Mouse (Mus musculus) limb, embryonic 15.5 days (tissue): ENCODE measurements around the gene Acp4. TPM values are rescaled to one million over a fixed set of nuclear protein-coding genes. Genes with fewer than 3 reads are reported as not detected.
"Not testable (repeated sequence)": the region's sequence is repeated elsewhere in the genome, so short reads cannot be mapped to it uniquely, and the experiment has no call there.

Source experiments
- ATAC-seq: fragments of 200-750 bp; cut with Nextera tagmentation; 2 replicates; pipeline ENCODE4 v1.8.0; 2017; ENCODE audit warnings: low read depth, moderate TSS enrichment; ENCODE audit not compliant: insufficient number of reproducible peaks, low FRiP score, low TSS enrichment
- H3K27ac ChIP-seq: fragments of 300-500 bp; sonication (generic); 2 replicates; pipeline ENCODE4 v1.5.1; 2015; ENCODE audit warnings: moderate library complexity, mild to moderate bottlenecking, inconsistent platforms
- H3K27me3 ChIP-seq: fragments of 300-500 bp; sonication (generic); 2 replicates; pipeline ENCODE4 v1.6.1; 2015; ENCODE audit warnings: inconsistent platforms
- H3K36me3 ChIP-seq: fragments of 300-500 bp; sonication (generic); 2 replicates; pipeline ENCODE4 v1.6.1; 2015; ENCODE audit warnings: inconsistent platforms
- H3K4me1 ChIP-seq: fragments of 300-500 bp; sonication (generic); 2 replicates; pipeline ENCODE4 v1.6.1; 2015; ENCODE audit warnings: inconsistent platforms
- H3K4me2 ChIP-seq: fragments of 300-500 bp; sonication (generic); 2 replicates; pipeline ENCODE4 v1.6.1; 2015; ENCODE audit warnings: mild to moderate bottlenecking, inconsistent platforms
- H3K4me3 ChIP-seq: fragments of 300-500 bp; sonication (generic); 2 replicates; pipeline ENCODE4 v1.5.1; 2015; ENCODE audit warnings: mild to moderate bottlenecking, inconsistent platforms
- H3K9ac ChIP-seq: fragments of 300-500 bp; sonication (generic); 2 replicates; pipeline ENCODE4 v1.6.1; 2015; ENCODE audit warnings: inconsistent platforms
- H3K9me3 ChIP-seq: fragments of 300-500 bp; sonication (generic); 2 replicates; pipeline ENCODE4 v1.6.1; 2016; ENCODE audit warnings: inconsistent platforms
- WGBS: fragments of 180-500 bp; shearing (Covaris S2); methylation state at CpG from one replicate; pipeline ENCODE4 v1.1.7; 2015; 5-methylcytosine and 5-hydroxymethylcytosine counted together
- polyA plus RNA-seq: library from polyadenylated mRNA; unstranded; fragments of >200 nt; fragmentation: Nextera tagmentation; extraction: Ambion mirVana; gene quantifications from 2 replicates; pipeline ENCODE4 v1.2.1, GENCODE M21; 2015

Gene Acp4
- polyA plus RNA-seq, 1 experiment from 2014 or later = 0.33 TPM

GRCm38 (mm10) chr7:44260410-44260809, 3.2 kb upstream of the Acp4 start:
- 68% methylated on average over 6 of the region's 6 CpGs for WGBS

GRCm38 (mm10) chr7:44254930-44255329, 2.2 kb downstream of the Acp4 start:
- no peaks in the 10 kb centered on the region for H3K9me3 ChIP-seq
- peak overlapping the region; percentile 27; the same call in 1 of the 2 replicates for H3K27ac ChIP-seq
- no peak overlapping the region for H3K9ac ChIP-seq
- no peak overlapping the region for H3K4me3 ChIP-seq
- no peaks in the 10 kb centered on the region for H3K27me3 ChIP-seq
- no peak for ATAC-seq
- 75% methylated on average over 6 of the region's 6 CpGs for WGBS
- no peak overlapping the region for H3K4me2 ChIP-seq
- H3K4me1 ChIP-seq = peaks cover 3% of the 10 kb centered on the region; the same call in 1 of the 2 replicates
- H3K36me3 ChIP-seq = peaks cover 37% of the 10 kb centered on the region

More at GRCm38 (mm10) chr7:44260410-44260809, 3.2 kb upstream of the Acp4 start:
- H3K9ac ChIP-seq = no peak overlapping the region
- H3K9me3 ChIP-seq = no peaks in the 10 kb centered on the region
- H3K36me3 ChIP-seq = no peaks in the 10 kb centered on the region
- peaks cover 36% of the 10 kb centered on the region for H3K27me3 ChIP-seq
- H3K4me1 ChIP-seq = peaks cover 7% of the 10 kb centered on the region; the same call in 1 of the 2 replicates
- no peak overlapping the region for H3K4me3 ChIP-seq
- H3K4me2 ChIP-seq = no peak overlapping the region
- H3K27ac ChIP-seq = no peak overlapping the region
- ATAC-seq = no peak

GRCm38 (mm10) chr7:44253023-44253616, 4.1 kb downstream of the Acp4 start:
- Histone ChIP-seq H3K27ac (peak overlapping the region; percentile 33), H3K4me3 (no peak overlapping the region), H3K4me1 (peaks cover 6% of the 10 kb centered on the region), H3K27me3 (no peaks in the 10 kb centered on the region), H3K36me3 (peaks cover 54% of the 10 kb centered on the region), H3K9ac (no peak overlapping the region), H3K4me2 (no peak overlapping the region), H3K9me3 (no peaks in the 10 kb centered on the region)
- ATAC-seq = no peak
- 64% methylated on average over 15 of the region's 15 CpGs for WGBS

GRCm38 (mm10) chr7:44250732-44251275, 6.4 kb downstream of the Acp4 start:
- not testable (repeated sequence) for H3K27me3 ChIP-seq, H3K9me3 ChIP-seq, H3K4me2 ChIP-seq, H3K4me3 ChIP-seq, ATAC-seq, H3K27ac ChIP-seq, H3K9ac ChIP-seq
- Histone ChIP-seq H3K36me3 (peaks cover 56% of the 10 kb centered on the region), H3K4me1 (peaks cover 11% of the 10 kb centered on the region)
- 90% methylated on average over 17 of the region's 17 CpGs for WGBS

- H3K4me2 ChIP-seq = no peak overlapping the region
- no peak overlapping the region for H3K9ac ChIP-seq
- no peaks in the 10 kb centered on the region for H3K27me3 ChIP-seq
- no peak overlapping the region for H3K27ac ChIP-seq
- no peaks in the 10 kb centered on the region for H3K9me3 ChIP-seq
- WGBS = 90% methylated on average over 4 of the region's 4 CpGs
- no peak overlapping the region for H3K4me3 ChIP-seq
- no peak for ATAC-seq
- peaks cover 56% of the 10 kb centered on the region for H3K36me3 ChIP-seq
- H3K4me1 ChIP-seq = peaks cover 16% of the 10 kb centered on the region
Observed at GRCm38 (mm10) chr7:44249248-44249647, 7.9 kb downstream of the Acp4 start.

- Histone ChIP-seq H3K9me3 (no peaks in the 10 kb centered on the region), H3K4me2 (peak overlapping the region; percentile 67), H3K36me3 (peaks cover 45% of the 10 kb centered on the region), H3K27ac (no peak overlapping the region), H3K27me3 (no peaks in the 10 kb centered on the region), H3K4me3 (peak overlapping the region; percentile 74), H3K9ac (0 out of 2 replicates have a peak overlapping the region, but pooled peaks have one; percentile 92), H3K4me1 (peaks cover 16% of the 10 kb centered on the region)
- ATAC-seq = no peak
- WGBS = 84% methylated on average over 2 of the region's 2 CpGs
Observed at GRCm38 (mm10) chr7:44247971-44248370, 9.2 kb downstream of the Acp4 start.

- ATAC-seq = 0 out of 2 replicates have a peak, but pooled peaks have one; percentile 0
- H3K4me1 ChIP-seq = peaks cover 16% of the 10 kb centered on the region
- 0% methylated on average over 23 of the region's 23 CpGs for WGBS
- no peaks in the 10 kb centered on the region for H3K9me3 ChIP-seq
- H3K27me3 ChIP-seq = no peaks in the 10 kb centered on the region
- peak overlapping the region; percentile 99 for H3K27ac ChIP-seq
- peak overlapping the region; percentile 92 for H3K9ac ChIP-seq
- peak overlapping the region; percentile 74 for H3K4me3 ChIP-seq
- H3K4me2 ChIP-seq = peak overlapping the region; percentile 67
- peaks cover 35% of the 10 kb centered on the region for H3K36me3 ChIP-seq
Observed at GRCm38 (mm10) chr7:44246984-44247470, 10.2 kb downstream of the Acp4 start.

- no peaks in the 10 kb centered on the region for H3K27me3 ChIP-seq
- peaks cover 31% of the 10 kb centered on the region for H3K36me3 ChIP-seq
- peak within 1 kb of the TSS; percentile 74 for H3K4me3 ChIP-seq
- H3K4me1 ChIP-seq = peaks cover 16% of the 10 kb centered on the region
- H3K4me2 ChIP-seq = peak within 1 kb of the TSS; percentile 67
- H3K27ac ChIP-seq = peak within 1 kb of the TSS; percentile 99
- H3K9ac ChIP-seq = peak within 1 kb of the TSS; percentile 92
- peak; percentile 89 for ATAC-seq
- WGBS = under 1% methylated on average over 62 of the region's 62 CpGs
- H3K9me3 ChIP-seq = no peaks in the 10 kb centered on the region
Observed at GRCm38 (mm10) chr7:44246055-44246983, 10.9 kb downstream of the Acp4 start, which contains the start of the genes 1700028J19Rik and 2410002F23Rik. TSS of gene 1700028J19Rik (minus strand) at chr7:44246695. TSS of gene 2410002F23Rik (plus strand) at chr7:44246722.

- H3K4me3 ChIP-seq = no peak overlapping the region
- H3K9me3 ChIP-seq = no peaks in the 10 kb centered on the region
- ATAC-seq = no peak
- H3K4me1 ChIP-seq = peaks cover 12% of the 10 kb centered on the region
- peaks cover 10% of the 10 kb centered on the region for H3K36me3 ChIP-seq
- no peak overlapping the region for H3K4me2 ChIP-seq
- no peak overlapping the region for H3K27ac ChIP-seq
- 48% methylated on average over 1 of the region's 1 CpGs for WGBS
- H3K9ac ChIP-seq = no peak overlapping the region
- H3K27me3 ChIP-seq = no peaks in the 10 kb centered on the region
Observed at GRCm38 (mm10) chr7:44244080-44244479, 13.1 kb downstream of the Acp4 start.

- H3K36me3 ChIP-seq = no peaks in the 10 kb centered on the region
- no peaks in the 10 kb centered on the region for H3K27me3 ChIP-seq
- no peaks in the 10 kb centered on the region for H3K9me3 ChIP-seq
- ATAC-seq = no peak
- H3K27ac ChIP-seq = no peak overlapping the region
- H3K4me1 ChIP-seq = 0 out of 2 replicates have a peak, but pooled peaks cover 4% of the 10 kb centered on the region
- no peak overlapping the region for H3K4me2 ChIP-seq
- 52% methylated on average over 2 of the region's 2 CpGs for WGBS
- H3K4me3 ChIP-seq = no peak overlapping the region
- no peak overlapping the region for H3K9ac ChIP-seq
Observed at GRCm38 (mm10) chr7:44241163-44241562, 16.0 kb downstream of the Acp4 start.

- Histone ChIP-seq H3K36me3 (no peaks in the 10 kb centered on the region), H3K9me3 (no peaks in the 10 kb centered on the region), H3K9ac (no peak overlapping the region), H3K27me3 (no peaks in the 10 kb centered on the region), H3K4me3 (no peak overlapping the region), H3K4me1 (0 out of 2 replicates have a peak, but pooled peaks cover 4% of the 10 kb centered on the region), H3K27ac (no peak overlapping the region), H3K4me2 (no peak overlapping the region)
- WGBS = 43% methylated on average over 1 of the region's 1 CpGs
- no peak for ATAC-seq
Observed at GRCm38 (mm10) chr7:44240712-44241111, 16.5 kb downstream of the Acp4 start.
